Mouse (Mus musculus) heart, embryonic 15.5 days (tissue): Measurements from ENCODE around the gene Per2. TPM values are rescaled to one million over a fixed set of nuclear protein-coding genes. Genes with fewer than 3 reads are reported as not detected.

ENCODE experiments used
- ATAC-seq: fragments of 200-750 bp; cut with Nextera tagmentation; replicated peaks from 2 replicates; pipeline ENCODE4 v1.8.0; 2017; ENCODE audit warnings: low read depth, moderate TSS enrichment; ENCODE audit not compliant: insufficient number of reproducible peaks, insufficient read depth, low FRiP score
- H3K27ac ChIP-seq: fragments of 300-500 bp; sonication (generic); 2 replicates; pipeline ENCODE4 v1.5.1; 2015; ENCODE audit warnings: mild to moderate bottlenecking, inconsistent platforms
- H3K27me3 ChIP-seq: fragments of 300-500 bp; sonication (generic); 2 replicates; pipeline ENCODE4 v1.6.1; 2015; ENCODE audit warnings: inconsistent platforms
- H3K36me3 ChIP-seq: fragments of 300-500 bp; sonication (generic); 2 replicates; pipeline ENCODE4 v1.6.1; 2015; ENCODE audit warnings: mild to moderate bottlenecking, inconsistent platforms
- H3K4me1 ChIP-seq: fragments of 300-500 bp; sonication (generic); replicated peaks from 2 replicates; pipeline ENCODE4 v1.6.1; 2015; ENCODE audit warnings: inconsistent platforms
- H3K4me2 ChIP-seq: fragments of 300-500 bp; sonication (generic); 2 replicates; pipeline ENCODE4 v1.6.1; 2015; ENCODE audit warnings: inconsistent platforms, mild to moderate bottlenecking, moderate library complexity
- H3K4me3 ChIP-seq: fragments of 300-500 bp; sonication (generic); 2 replicates; pipeline ENCODE4 v1.5.1; 2015; ENCODE audit warnings: mild to moderate bottlenecking, inconsistent platforms
- H3K9ac ChIP-seq: fragments of 300-500 bp; sonication (generic); 2 replicates; pipeline ENCODE4 v1.6.1; 2015; ENCODE audit warnings: mild to moderate bottlenecking, inconsistent platforms
- H3K9me3 ChIP-seq: fragments of 300-500 bp; sonication (generic); replicated peaks from 2 replicates; pipeline ENCODE4 v1.6.1; 2016; ENCODE audit warnings: inconsistent platforms
- WGBS: fragments of 180-500 bp; shearing (Covaris S2); methylation state at CpG from one replicate; pipeline ENCODE4 v1.1.7; 2015; ENCODE audit warnings: mixed read lengths; 5-methylcytosine and 5-hydroxymethylcytosine counted together
- polyA plus RNA-seq: library from polyadenylated mRNA; unstranded; fragments of >200 nt; fragmentation: Nextera tagmentation; extraction: Ambion mirVana; gene quantifications from 2 replicates; pipeline ENCODE4 v1.2.1, GENCODE M21; 2015

Per2 gene
- polyA plus RNA-seq: 4.5 and 5.0 TPM in 2 replicates

DNA sequence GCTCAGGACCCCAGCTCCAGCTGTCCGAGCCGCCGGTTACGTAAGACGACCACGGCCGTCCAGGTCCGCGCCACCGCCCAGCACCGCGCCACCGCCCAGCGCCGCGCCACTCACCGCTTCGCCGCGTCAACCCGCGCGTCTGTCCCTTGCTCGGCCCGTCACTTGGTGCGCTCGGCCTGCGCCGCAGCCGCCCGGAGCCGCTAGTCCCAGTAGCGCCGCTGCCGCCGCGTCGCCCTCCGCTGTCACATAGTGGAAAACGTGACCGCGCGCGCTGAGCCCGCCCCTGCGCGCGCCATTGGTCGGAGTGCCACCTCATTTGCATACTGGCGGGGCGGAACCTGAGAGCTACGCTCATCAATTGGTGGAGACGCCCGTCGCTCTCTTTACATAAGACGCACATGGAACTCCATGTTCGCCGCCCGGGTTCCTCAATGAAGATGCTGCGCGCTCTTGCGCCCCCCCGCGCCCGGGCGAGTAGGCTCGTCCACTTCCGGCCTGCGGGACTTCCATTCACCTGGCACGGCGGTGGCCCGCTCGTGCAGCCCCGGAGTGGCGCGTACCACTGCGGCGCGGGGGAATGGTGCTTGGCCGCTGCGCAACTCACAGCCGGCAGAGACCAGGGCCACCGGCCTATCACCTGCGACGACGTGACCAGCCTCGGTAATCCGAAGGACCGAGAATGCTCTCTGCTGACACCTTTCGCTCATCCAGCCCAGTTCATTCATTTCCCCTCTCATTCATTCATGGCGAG, at the start of gene Per2:
Gene Per2 (minus strand): TSS at position 266 of the 751 bp plus-strand sequence.
- Histone ChIP-seq H3K36me3 (no peaks in the 10 kb centered on the region), H3K9ac (peak within 1 kb of the TSS; percentile 61), H3K27me3 (no peaks in the 10 kb centered on the region), H3K9me3 (no peaks in the 10 kb centered on the region), H3K27ac (peak within 1 kb of the TSS; percentile 75), H3K4me2 (peak within 1 kb of the TSS; percentile 82), H3K4me1 (peaks cover 57% of the 10 kb centered on the region), H3K4me3 (peak within 1 kb of the TSS; percentile 70)
- WGBS: under 1% methylated on average over 91 of the region's 91 CpGs
- peak; percentile 95 for ATAC-seq

DNA sequence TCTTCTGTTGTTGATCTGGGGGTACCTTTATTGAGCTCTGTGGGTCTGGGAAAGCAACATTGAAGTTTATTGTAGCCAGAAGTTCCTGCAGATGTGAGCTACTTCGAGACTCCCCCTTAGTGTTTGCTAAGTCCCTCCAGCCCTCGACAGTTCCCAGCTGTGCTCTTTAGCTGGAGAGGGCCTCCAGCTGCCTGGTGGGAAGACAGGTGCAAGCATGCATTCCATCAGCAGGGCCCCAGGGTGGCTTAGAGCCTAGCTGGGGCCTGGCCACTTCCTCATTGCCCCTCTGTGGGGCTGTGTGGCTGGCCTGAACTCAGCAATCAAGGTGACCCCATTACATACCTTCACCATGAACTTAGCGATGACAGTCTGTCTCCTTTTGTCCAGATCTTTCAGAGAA, 45.5 kb upstream of the Per2 start:
- Histone ChIP-seq H3K4me2 (no peak overlapping the region), H3K4me1 (no peaks in the 10 kb centered on the region), H3K27ac (no peak overlapping the region), H3K4me3 (no peak overlapping the region), H3K9me3 (no peaks in the 10 kb centered on the region), H3K36me3 (peaks cover 32% of the 10 kb centered on the region; the same call in 1 of the 2 replicates), H3K9ac (no peak overlapping the region), H3K27me3 (no peaks in the 10 kb centered on the region)
- no peak for ATAC-seq
- 56% methylated on average over 3 of the region's 3 CpGs for WGBS

DNA sequence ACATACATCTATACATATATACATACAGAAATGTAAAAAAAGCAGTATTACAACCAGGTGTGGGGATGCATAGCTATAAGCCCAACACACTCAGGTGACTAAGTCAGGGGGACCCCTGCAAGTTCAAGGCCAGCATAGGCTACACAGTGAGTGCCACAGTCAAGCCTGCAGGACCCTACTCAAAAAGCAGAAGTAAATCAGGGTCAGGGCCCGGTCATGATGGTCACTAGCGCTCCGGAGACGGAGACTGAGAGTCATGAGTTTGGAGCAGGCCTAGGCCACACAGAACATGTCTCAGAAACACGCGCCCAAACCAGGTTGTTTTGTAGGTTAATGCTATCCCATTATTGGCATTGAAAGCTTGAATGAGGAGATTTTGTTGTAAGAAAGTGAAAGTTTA, 39.5 kb upstream of the Per2 start:
- no peak overlapping the region for H3K4me2 ChIP-seq
- ATAC-seq: no peak
- no peak overlapping the region for H3K27ac ChIP-seq
- H3K4me1 ChIP-seq: peaks cover 15% of the 10 kb centered on the region
- H3K9ac ChIP-seq: no peak overlapping the region
- H3K27me3 ChIP-seq: no peaks in the 10 kb centered on the region
- H3K9me3 ChIP-seq: no peaks in the 10 kb centered on the region
- no peak overlapping the region for H3K4me3 ChIP-seq
- H3K36me3 ChIP-seq: peaks cover 20% of the 10 kb centered on the region; the same call in 1 of the 2 replicates
- WGBS: 93% methylated on average over 6 of the region's 6 CpGs

DNA sequence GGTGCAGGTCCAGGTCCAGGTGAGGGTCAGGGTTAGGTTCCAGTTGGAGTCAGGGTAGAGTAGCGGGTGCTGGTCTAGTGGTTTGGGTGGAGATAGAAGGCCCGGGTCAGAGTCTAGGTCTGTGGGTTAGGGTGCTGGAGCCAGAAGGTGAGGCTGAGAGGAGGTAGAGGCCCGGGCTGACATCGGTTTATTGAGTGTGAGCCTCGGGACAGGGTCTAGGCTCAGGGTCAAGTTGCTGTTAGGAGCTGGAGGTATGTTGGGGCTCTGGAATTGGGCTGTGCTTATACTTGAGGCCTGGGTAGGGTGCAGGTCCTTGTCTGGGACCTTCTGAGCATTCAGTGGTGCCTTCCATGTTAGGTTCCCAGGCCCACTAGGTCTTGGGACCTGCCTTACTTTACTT, 36.2 kb upstream of the Per2 start:
- peak overlapping the region; percentile 85 for H3K4me3 ChIP-seq
- H3K4me1 ChIP-seq: peaks cover 15% of the 10 kb centered on the region
- no peak; the same call in 1 of the 2 replicates for ATAC-seq
- H3K27me3 ChIP-seq: no peaks in the 10 kb centered on the region
- H3K4me2 ChIP-seq: peak overlapping the region; percentile 71
- no peak overlapping the region for H3K27ac ChIP-seq
- no peaks in the 10 kb centered on the region for H3K9me3 ChIP-seq
- peaks cover 5% of the 10 kb centered on the region; the same call in 1 of the 2 replicates for H3K36me3 ChIP-seq
- 43% methylated on average over 5 of the region's 5 CpGs for WGBS
- peak overlapping the region; percentile 72 for H3K9ac ChIP-seq

DNA sequence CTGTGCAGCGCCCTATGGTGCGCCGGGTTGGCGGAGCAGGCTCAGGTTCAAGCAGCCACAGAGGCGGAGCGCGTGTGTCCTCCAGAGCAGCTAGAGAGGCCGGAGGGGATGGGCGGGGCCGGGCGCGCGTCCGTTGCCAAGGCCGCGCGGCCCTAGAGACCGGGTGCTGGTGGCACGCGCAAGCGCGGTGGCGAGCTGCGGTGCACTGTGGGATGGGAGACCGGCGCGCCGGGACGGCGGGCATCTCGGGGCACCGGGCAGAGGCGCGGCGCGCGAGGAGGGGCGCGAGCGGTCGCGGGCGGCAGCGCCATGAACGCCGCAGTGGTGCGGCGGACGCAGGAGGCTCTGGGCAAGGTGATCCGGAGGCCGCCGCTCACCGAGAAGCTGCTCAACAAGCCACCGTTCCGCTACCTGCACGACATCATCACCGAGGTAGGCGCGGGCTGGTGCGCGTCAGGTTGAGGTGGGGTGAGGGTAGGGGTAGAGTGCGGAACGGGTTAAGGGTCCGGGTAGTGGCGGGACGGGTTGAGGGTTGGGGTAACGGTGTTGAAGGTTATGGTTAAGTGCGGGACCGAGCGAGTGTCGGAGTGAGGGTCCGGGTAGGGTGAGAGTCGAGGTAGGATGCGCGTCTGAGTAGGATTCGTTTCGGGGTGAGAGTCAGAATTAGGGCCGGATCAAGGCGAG, 35.5 kb upstream of the Per2 start, which contains the start of gene Traf3ip1:
Gene Traf3ip1 (plus strand): TSS at position 191 of the 684 bp plus-strand sequence.
- under 1% methylated on average over 77 of the region's 79 CpGs for WGBS
- H3K36me3 ChIP-seq: peaks cover 3% of the 10 kb centered on the region; the same call in 1 of the 2 replicates
- peaks cover 15% of the 10 kb centered on the region for H3K4me1 ChIP-seq
- H3K9me3 ChIP-seq: no peaks in the 10 kb centered on the region
- no peaks in the 10 kb centered on the region for H3K27me3 ChIP-seq
- peak; percentile 99 for ATAC-seq
- peak within 1 kb of the TSS; percentile 71 for H3K4me2 ChIP-seq
- H3K27ac ChIP-seq: no peak within 1 kb of the TSS
- peak within 1 kb of the TSS; percentile 85 for H3K4me3 ChIP-seq
- peak within 1 kb of the TSS; percentile 72 for H3K9ac ChIP-seq

DNA sequence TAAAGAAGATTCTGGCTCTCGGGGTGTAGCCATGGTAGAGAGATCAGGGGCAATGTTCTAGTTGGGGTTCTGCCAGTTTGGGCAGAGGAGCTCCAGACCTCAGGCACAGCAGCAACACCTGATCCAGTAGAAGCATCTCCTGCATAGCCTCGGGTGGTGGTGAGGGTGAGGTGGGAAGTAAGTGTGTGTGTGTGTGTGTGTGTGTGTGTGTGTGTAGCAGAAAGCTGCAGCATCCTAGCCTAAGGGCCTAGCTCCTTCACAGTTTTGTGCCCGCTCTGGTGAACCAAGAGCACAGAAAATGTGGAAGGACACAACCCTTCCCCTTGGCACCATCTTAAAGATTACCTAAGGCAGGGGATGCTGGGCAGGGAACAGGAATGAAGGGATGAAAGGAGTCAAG, 34.8 kb upstream of the Per2 start:
- Histone ChIP-seq H3K4me2 (peak overlapping the region; percentile 71), H3K9ac (peak overlapping the region; percentile 40; the same call in 1 of the 2 replicates), H3K4me3 (peak overlapping the region; percentile 85)

DNA sequence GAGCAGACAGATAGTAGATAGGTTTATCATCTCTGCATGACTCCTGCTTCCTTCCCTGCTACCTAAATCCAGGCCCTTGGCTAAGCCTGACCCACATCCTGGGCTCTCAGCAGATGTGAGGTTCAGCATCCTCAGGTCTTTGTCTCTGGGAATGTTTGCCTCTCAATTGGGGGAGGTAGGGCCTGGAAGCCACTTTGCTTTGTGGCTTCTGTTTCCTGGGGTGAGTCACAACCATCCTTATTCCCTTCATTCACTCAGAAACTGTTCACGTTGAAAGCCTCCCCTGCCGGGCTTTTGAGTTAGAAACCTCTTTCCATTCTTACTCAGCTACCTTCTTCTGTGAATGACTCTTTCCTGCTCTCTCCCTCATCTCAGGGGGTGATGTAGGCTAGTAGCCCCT, 33.6 kb upstream of the Per2 start:
- WGBS: 46% methylated on average over 2 of the region's 2 CpGs
- Histone ChIP-seq H3K27me3 (no peaks in the 10 kb centered on the region), H3K9me3 (no peaks in the 10 kb centered on the region), H3K9ac (no peak overlapping the region), H3K4me3 (no peak overlapping the region), H3K4me1 (peaks cover 15% of the 10 kb centered on the region), H3K27ac (no peak overlapping the region), H3K4me2 (no peak overlapping the region), H3K36me3 (no peaks in the 10 kb centered on the region)
- ATAC-seq: no peak

More for the DNA sequence above, 34.8 kb upstream of the Per2 start:
- no peak overlapping the region for H3K27ac ChIP-seq
- no peaks in the 10 kb centered on the region for H3K9me3 ChIP-seq
- no peaks in the 10 kb centered on the region for H3K27me3 ChIP-seq
- H3K36me3 ChIP-seq: no peaks in the 10 kb centered on the region
- no peak for ATAC-seq
- peaks cover 15% of the 10 kb centered on the region for H3K4me1 ChIP-seq
- 41% methylated on average over 3 of the region's 3 CpGs for whole genome bisulfite sequencing

DNA sequence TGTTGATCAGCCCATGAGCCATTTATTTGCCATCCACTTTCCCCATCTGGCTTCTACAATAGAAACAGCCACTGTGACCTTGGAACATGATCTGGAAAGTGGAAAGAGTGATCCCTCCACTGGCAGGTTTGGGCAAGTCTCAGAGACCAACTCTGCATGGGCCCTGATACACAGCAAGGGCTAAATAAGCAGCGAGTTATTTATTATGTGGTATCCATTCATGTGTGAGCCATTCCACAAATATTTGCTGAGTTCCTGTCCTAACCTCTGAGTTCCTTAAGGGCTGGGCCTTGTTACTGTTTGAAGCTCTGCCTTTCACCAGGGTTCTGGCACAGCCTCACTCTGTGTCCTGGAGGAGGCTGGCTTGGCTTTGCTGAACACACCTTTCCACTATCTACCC, 31.2 kb upstream of the Per2 start:
- Histone ChIP-seq H3K27ac (no peak overlapping the region), H3K27me3 (no peaks in the 10 kb centered on the region), H3K4me1 (peaks cover 8% of the 10 kb centered on the region), H3K4me3 (no peak overlapping the region), H3K9me3 (no peaks in the 10 kb centered on the region), H3K36me3 (no peaks in the 10 kb centered on the region), H3K4me2 (no peak overlapping the region), H3K9ac (no peak overlapping the region)
- 62% methylated on average over 1 of the region's 1 CpGs for WGBS
- no peak for ATAC-seq

DNA sequence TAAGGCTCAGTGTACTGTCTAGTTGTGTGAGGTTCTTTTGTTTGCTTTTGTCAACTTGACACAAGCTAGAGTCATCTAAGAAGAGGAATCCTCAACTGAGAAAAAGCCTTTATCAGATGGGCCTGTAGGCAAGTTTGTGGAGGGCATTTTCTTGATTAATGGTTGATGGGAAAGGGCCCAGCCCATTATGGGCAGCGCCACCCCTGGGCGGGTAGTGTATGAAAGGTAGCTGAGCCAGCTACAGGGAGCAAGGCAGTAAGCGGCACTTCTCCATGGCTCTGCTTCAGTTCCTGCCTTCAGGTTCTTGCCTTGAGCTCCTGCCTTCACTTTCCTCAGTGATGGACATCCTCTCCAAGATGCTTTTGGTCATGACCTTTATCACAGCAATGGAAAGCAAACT, 27.0 kb upstream of the Per2 start:
- WGBS: 70% methylated on average over 3 of the region's 3 CpGs
- H3K27me3 ChIP-seq: no peaks in the 10 kb centered on the region

DNA sequence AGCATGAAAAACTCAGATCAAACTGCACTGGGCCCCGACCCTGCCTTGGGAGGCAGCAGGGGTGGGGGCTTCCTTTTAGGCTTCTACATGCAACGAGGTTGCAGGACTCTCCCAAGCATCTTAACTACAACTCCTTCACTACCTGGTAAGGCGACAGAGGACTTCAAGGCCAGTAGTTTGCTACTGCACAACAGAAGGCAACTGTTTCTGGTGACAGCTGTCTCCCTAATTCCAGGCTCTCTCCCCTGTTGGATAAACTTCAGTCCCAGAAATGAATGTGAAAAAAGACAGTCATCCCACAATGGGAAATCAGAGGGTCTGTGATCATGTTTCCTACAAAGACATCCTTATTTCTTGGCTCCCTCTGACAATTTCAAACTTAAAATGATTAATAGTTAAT, 26.3 kb upstream of the Per2 start:
- no peak overlapping the region for H3K9ac ChIP-seq
- no peaks in the 10 kb centered on the region for H3K36me3 ChIP-seq
- 72% methylated on average over 3 of the region's 3 CpGs for WGBS
- H3K9me3 ChIP-seq: no peaks in the 10 kb centered on the region
- peaks cover 9% of the 10 kb centered on the region for H3K4me1 ChIP-seq
- H3K4me3 ChIP-seq: no peak overlapping the region
- H3K4me2 ChIP-seq: no peak overlapping the region
- ATAC-seq: no peak
- no peaks in the 10 kb centered on the region for H3K27me3 ChIP-seq
- no peak overlapping the region for H3K27ac ChIP-seq

More for the DNA sequence above, 27.0 kb upstream of the Per2 start:
- H3K4me2 ChIP-seq: no peak overlapping the region
- ATAC-seq: no peak
- no peak overlapping the region for H3K27ac ChIP-seq
- no peak overlapping the region for H3K9ac ChIP-seq
- H3K4me3 ChIP-seq: no peak overlapping the region
- peaks cover 9% of the 10 kb centered on the region for H3K4me1 ChIP-seq
- H3K9me3 ChIP-seq: no peaks in the 10 kb centered on the region
- no peaks in the 10 kb centered on the region for H3K36me3 ChIP-seq

DNA sequence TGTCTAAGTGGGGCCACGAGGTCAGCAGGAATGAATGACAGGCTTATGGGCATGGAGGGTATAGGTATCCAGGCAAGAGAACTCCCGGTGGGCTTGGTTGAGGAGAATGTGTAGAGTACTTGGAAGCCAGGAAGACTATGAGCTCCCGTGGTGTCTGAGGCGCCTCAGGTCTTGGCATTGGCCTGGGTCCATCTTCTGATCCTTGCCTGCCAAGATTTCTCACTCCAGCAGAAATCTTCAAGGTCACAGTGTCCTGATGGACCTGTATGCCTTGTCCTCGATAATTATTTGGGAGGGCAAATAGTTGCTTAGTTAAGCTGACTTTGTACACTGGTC, 24.9 kb upstream of the Per2 start:
- Histone ChIP-seq H3K4me1 (peaks cover 9% of the 10 kb centered on the region), H3K9ac (peak overlapping the region; percentile 16; the same call in 1 of the 2 replicates), H3K9me3 (no peaks in the 10 kb centered on the region), H3K27ac (no peak overlapping the region), H3K4me3 (no peak overlapping the region), H3K4me2 (no peak overlapping the region), H3K27me3 (no peaks in the 10 kb centered on the region), H3K36me3 (no peaks in the 10 kb centered on the region)
- 64% methylated on average over 5 of the region's 5 CpGs for WGBS
- ATAC-seq: no peak
